Mouse (Mus musculus) left cerebral cortex, adult 11 months (tissue): Measurements from ENCODE around the gene Elavl3.

ENCODE experiments used
- DNase-seq: peaks from one replicate; pipeline ENCODE4 v3.0.0; 2022; ENCODE audit warnings: low spot score

Gene Elavl3

GRCm38 (mm10) chr9:22003163-22003554 lies 48.7 kb downstream of the Elavl3 start:
- peak; percentile 45 for DNase-seq

- DNase-seq: peak; percentile 100
These were observed 49.3 kb downstream of the Elavl3 start, which contains the start of the genes Ccdc151 and Prkcsh for GRCm38 (mm10) chr9:22002194-22003162. Gene Ccdc151, minus strand, starts transcription at chr9:22002634. Gene Prkcsh, plus strand, starts transcription at chr9:22002806.

- DNase-seq: no peak
These were observed 50.2 kb downstream of the Elavl3 start for GRCm38 (mm10) chr9:22001633-22002032.

GRCm38 (mm10) chr9:22000296-22000695 lies 51.5 kb downstream of the Elavl3 start:
- no peak for DNase-seq

- DNase-seq: no peak
These were observed 55.5 kb downstream of the Elavl3 start for GRCm38 (mm10) chr9:21996178-21996867.

GRCm38 (mm10) chr9:21992227-21992626 lies 59.6 kb downstream of the Elavl3 start:
- DNase-seq: no peak

GRCm38 (mm10) chr9:21989230-21990110 lies 62.4 kb downstream of the Elavl3 start, which contains the start of gene Rgl3:
Gene Rgl3, minus strand, starts transcription at chr9:21989446.
- no peak for DNase-seq

GRCm38 (mm10) chr9:21988421-21989101 lies 63.3 kb downstream of the Elavl3 start:
- no peak for DNase-seq

- no peak for DNase-seq
These were observed 64.1 kb downstream of the Elavl3 start for GRCm38 (mm10) chr9:21987592-21988342.

- DNase-seq: no peak
These were observed 67.9 kb downstream of the Elavl3 start for GRCm38 (mm10) chr9:21983911-21984310.

GRCm38 (mm10) chr9:21978398-21979128 lies 73.3 kb downstream of the Elavl3 start:
- DNase-seq: no peak

- no peak for DNase-seq
These were observed 73.9 kb downstream of the Elavl3 start for GRCm38 (mm10) chr9:21977972-21978371.

- no peak for DNase-seq
These were observed 74.5 kb downstream of the Elavl3 start for GRCm38 (mm10) chr9:21977331-21977730.

- no peak for DNase-seq
These were observed 75.1 kb downstream of the Elavl3 start for GRCm38 (mm10) chr9:21976626-21977175.

- no peak for DNase-seq
These were observed 82.5 kb downstream of the Elavl3 start for GRCm38 (mm10) chr9:21969304-21969703.

- DNase-seq: no peak
These were observed 82.9 kb downstream of the Elavl3 start for GRCm38 (mm10) chr9:21968883-21969282.
